Mouse (Mus musculus) neural tube, embryonic 13.5 days (tissue): Measurements from ENCODE around the gene H3f3b. TPM values are rescaled to one million over a fixed set of nuclear protein-coding genes. Genes with fewer than 3 reads are reported as not detected.

Experiments used
- ATAC-seq: fragments of 200-750 bp; cut with Nextera tagmentation; 2 replicates; pipeline ENCODE4 v1.8.0; 2017; ENCODE audit warnings: low read depth, mild to moderate bottlenecking, moderate TSS enrichment, moderate library complexity
- H3K27ac ChIP-seq: fragments of 300-500 bp; sonication (generic); replicated peaks from 2 replicates; pipeline ENCODE4 v1.5.1; 2015; ENCODE audit warnings: moderate library complexity, mild to moderate bottlenecking, inconsistent platforms
- H3K27me3 ChIP-seq: fragments of 300-500 bp; sonication (generic); 2 replicates; pipeline ENCODE4 v1.6.1; 2015; ENCODE audit warnings: mild to moderate bottlenecking, inconsistent platforms
- H3K36me3 ChIP-seq: fragments of 300-500 bp; sonication (generic); 2 replicates; pipeline ENCODE4 v1.6.1; 2015; ENCODE audit warnings: mild to moderate bottlenecking, inconsistent platforms
- H3K4me1 ChIP-seq: fragments of 300-500 bp; sonication (generic); replicated peaks from 2 replicates; pipeline ENCODE4 v1.6.1; 2015; ENCODE audit warnings: inconsistent platforms
- H3K4me2 ChIP-seq: fragments of 300-500 bp; sonication (generic); 2 replicates; pipeline ENCODE4 v1.6.1; 2015; ENCODE audit warnings: inconsistent platforms, mild to moderate bottlenecking, moderate library complexity
- H3K4me3 ChIP-seq: fragments of 300-500 bp; sonication (generic); 2 replicates; pipeline ENCODE4 v1.5.1; 2015; ENCODE audit warnings: mild to moderate bottlenecking, inconsistent platforms
- H3K9ac ChIP-seq: fragments of 300-500 bp; sonication (generic); 2 replicates; pipeline ENCODE4 v1.6.1; 2015; ENCODE audit warnings: moderate library complexity, mild to moderate bottlenecking, inconsistent platforms
- H3K9me3 ChIP-seq: fragments of 300-500 bp; sonication (generic); 2 replicates; pipeline ENCODE4 v1.6.1; 2016; ENCODE audit warnings: inconsistent platforms
- WGBS: fragments of 180-500 bp; shearing (Covaris S2); methylation state at CpG from one replicate; pipeline ENCODE4 v1.1.7; 2015; 5-methylcytosine and 5-hydroxymethylcytosine counted together
- polyA plus RNA-seq: library from polyadenylated mRNA; unstranded; fragments of >200 nt; fragmentation: Nextera tagmentation; extraction: Ambion mirVana; gene quantifications from 2 replicates; pipeline ENCODE4 v1.2.1, GENCODE M21; 2015

H3f3b gene
- polyA plus RNA-seq, 1 experiment from 2014 or later = 2,165 TPM

DNA sequence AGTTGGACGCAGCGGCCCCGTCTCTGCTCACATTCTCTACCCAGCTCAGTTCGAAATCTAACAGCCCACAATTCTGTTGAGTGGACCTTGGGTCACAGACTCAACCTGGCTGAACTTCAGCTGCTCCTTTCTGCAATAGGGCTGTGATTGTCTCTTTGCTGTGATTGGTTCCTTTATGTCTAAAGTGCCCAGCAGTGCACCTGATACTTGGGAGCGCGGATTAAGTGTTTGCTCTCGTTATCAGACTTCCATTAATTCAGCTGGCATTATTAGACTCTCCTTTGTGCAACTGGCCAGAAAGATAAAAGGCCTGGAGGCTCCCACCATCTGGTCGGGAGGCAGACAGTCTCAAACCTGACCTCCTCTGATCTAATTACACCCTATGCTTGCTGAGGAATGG, 12.9 kb downstream of the H3f3b start:
- WGBS = 61% methylated on average over 8 of the region's 8 CpGs
- no peak for ATAC-seq
- Histone ChIP-seq H3K27ac (no peak overlapping the region), H3K36me3 (no peaks in the 10 kb centered on the region), H3K4me1 (peaks cover 19% of the 10 kb centered on the region), H3K4me2 (no peak overlapping the region), H3K9me3 (no peaks in the 10 kb centered on the region), H3K27me3 (no peaks in the 10 kb centered on the region), H3K4me3 (no peak overlapping the region), H3K9ac (no peak overlapping the region)

DNA sequence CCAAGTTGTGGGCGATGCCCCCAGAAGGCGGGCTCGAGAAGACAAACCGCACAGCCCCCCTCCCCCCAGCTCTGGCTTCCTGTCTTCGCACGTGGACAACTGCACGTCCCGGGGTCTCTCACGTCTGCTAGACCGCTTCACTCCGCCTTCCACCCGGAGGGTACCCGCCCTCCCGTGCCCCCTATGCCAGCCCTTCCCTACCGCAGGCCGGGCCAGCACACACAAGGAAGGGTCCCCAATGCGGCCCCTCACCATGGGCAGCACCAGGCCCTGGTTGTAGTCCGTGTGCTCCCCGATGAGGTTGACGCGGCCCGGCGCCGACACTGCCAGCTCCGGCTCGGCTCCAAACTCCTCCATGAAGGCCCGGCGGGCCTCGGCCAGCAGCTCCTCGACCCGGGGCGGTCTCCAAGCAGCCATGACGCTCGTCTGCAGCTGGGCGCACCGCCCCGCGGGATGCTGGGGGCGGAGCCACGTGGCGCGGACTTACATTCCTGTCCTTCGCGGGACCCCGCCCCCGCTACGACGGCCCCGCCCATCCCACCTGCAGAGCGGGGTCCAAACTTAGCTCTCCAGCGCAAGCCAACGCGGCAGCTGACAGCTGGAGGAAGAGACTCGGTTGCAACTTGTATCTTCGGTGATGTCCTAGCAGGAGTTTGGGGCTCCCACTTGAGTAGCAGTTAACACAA, 15.4 kb downstream of the H3f3b start, which contains the start of gene Galk1:
Gene Galk1 (minus strand): TSS at position 458 of the 686 bp plus-strand sequence.
- Histone ChIP-seq H3K27ac (peak within 1 kb of the TSS; percentile 85), H3K36me3 (peaks cover 11% of the 10 kb centered on the region; the same call in 1 of the 2 replicates), H3K27me3 (no peaks in the 10 kb centered on the region), H3K4me1 (peaks cover 19% of the 10 kb centered on the region), H3K4me3 (peak within 1 kb of the TSS; percentile 60), H3K9me3 (no peaks in the 10 kb centered on the region), H3K4me2 (peak within 1 kb of the TSS; percentile 85), H3K9ac (peak within 1 kb of the TSS; percentile 87)
- WGBS = under 1% methylated on average over 55 of the region's 55 CpGs
- peak; percentile 83 for ATAC-seq

DNA sequence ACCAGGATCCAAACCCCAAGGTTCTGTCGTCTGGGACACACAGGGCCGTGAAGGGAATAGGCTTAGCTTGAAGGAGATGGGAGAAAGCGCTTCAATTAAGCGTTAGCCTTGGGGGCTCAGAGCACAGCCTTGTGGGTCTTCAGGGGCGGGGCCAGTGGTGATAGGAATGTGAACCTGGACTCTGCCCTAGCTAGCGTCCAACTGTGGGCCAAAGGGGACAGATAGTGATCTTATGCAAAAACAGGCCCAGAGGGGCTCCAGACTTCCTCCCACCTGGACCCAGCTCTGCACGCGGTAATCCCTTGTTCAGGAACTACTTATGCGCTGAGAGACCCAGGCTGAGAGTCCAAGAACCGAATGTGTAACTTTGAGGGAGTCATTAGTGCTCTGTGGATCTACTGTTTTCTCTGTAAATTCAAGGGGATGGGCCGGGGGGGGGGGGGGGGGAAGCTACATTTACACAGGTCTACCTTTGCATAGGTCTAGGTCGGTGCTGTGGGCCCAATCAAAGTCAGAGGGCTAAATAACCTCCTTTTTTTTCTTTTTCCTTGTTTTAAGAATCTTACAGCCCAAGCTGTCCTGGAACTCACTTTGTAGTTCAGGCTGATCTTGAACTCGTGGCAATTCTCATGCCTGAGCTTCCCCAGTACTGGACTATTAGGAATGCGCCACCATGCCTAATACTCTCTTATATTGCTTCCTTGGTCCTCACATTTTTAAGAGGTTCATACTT, 16.1 kb downstream of the H3f3b start:
- no peaks in the 10 kb centered on the region for H3K27me3 ChIP-seq
- peaks cover 19% of the 10 kb centered on the region for H3K4me1 ChIP-seq
- H3K27ac ChIP-seq = peak overlapping the region; percentile 85

DNA sequence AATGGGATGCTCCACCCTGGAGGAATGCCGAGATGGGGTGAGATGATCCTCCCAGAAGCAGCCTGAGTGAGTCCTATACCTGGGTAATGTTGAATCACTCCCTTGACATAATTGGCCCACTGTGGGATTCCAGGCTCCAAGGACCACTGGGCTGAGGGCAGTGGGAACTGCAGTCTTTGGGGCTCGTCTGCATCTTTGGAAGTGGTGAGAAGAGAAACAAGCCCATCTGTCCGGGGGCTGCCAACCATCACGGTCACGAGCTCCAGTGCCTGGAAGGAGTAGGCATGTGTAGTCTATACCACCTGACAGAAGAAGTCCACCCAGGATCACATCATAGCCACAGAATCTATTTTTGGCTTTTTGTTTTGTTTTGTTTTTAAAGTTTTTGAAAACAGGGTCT, 16.8 kb downstream of the H3f3b start:
- ATAC-seq = no peak
- Histone ChIP-seq H3K36me3 (peaks cover 14% of the 10 kb centered on the region; the same call in 1 of the 2 replicates), H3K9me3 (no peaks in the 10 kb centered on the region), H3K27ac (no peak overlapping the region), H3K4me3 (no peak overlapping the region), H3K9ac (no peak overlapping the region), H3K4me2 (no peak overlapping the region), H3K27me3 (no peaks in the 10 kb centered on the region), H3K4me1 (peaks cover 21% of the 10 kb centered on the region)
- WGBS = 88% methylated on average over 5 of the region's 5 CpGs

More for the DNA sequence above, 16.1 kb downstream of the H3f3b start:
- ATAC-seq = no peak; the same call in 1 of the 2 replicates
- H3K4me2 ChIP-seq = peak overlapping the region; percentile 85
- peaks cover 14% of the 10 kb centered on the region; the same call in 1 of the 2 replicates for H3K36me3 ChIP-seq
- H3K9ac ChIP-seq = peak overlapping the region; percentile 87
- peak overlapping the region; percentile 60 for H3K4me3 ChIP-seq
- H3K9me3 ChIP-seq = no peaks in the 10 kb centered on the region
- WGBS = 27% methylated on average over 14 of the region's 14 CpGs

- WGBS = 91% methylated on average over 8 of the region's 8 CpGs
- Histone ChIP-seq H3K27ac (no peak overlapping the region), H3K36me3 (peaks cover 14% of the 10 kb centered on the region; the same call in 1 of the 2 replicates), H3K9me3 (no peaks in the 10 kb centered on the region), H3K9ac (no peak overlapping the region), H3K4me1 (peaks cover 29% of the 10 kb centered on the region), H3K4me2 (no peak overlapping the region), H3K27me3 (no peaks in the 10 kb centered on the region), H3K4me3 (no peak overlapping the region)
- ATAC-seq = no peak
Observed at GRCm38 (mm10) chr11:116010146-116010545, 17.6 kb downstream of the H3f3b start.

DNA sequence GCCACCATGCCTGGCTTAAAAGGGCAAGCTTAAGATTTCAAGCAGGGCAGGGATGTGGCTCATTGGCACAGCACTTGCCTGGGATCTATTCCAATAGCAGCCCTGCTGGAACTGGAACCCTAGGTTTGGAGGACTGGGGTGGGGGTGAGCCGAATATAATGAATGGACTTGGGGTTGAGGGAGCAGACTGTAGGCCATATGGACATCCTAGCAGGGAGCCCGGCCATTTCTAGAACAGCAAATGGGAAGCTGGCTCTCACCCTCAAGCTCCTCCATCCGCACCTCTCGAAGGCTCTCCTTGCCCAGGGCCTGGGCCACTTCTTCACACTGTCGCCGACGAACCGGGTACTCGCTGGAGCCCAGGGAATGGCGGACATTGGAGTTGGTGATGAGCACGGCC, 18.1 kb downstream of the H3f3b start:
- H3K4me2 ChIP-seq = no peak overlapping the region
- H3K27me3 ChIP-seq = no peaks in the 10 kb centered on the region
- no peak overlapping the region for H3K27ac ChIP-seq
- ATAC-seq = no peak
- no peak overlapping the region for H3K4me3 ChIP-seq
- no peak overlapping the region for H3K9ac ChIP-seq
- peaks cover 14% of the 10 kb centered on the region; the same call in 1 of the 2 replicates for H3K36me3 ChIP-seq
- H3K4me1 ChIP-seq = peaks cover 34% of the 10 kb centered on the region
- 91% methylated on average over 11 of the region's 11 CpGs for WGBS
- H3K9me3 ChIP-seq = no peaks in the 10 kb centered on the region

DNA sequence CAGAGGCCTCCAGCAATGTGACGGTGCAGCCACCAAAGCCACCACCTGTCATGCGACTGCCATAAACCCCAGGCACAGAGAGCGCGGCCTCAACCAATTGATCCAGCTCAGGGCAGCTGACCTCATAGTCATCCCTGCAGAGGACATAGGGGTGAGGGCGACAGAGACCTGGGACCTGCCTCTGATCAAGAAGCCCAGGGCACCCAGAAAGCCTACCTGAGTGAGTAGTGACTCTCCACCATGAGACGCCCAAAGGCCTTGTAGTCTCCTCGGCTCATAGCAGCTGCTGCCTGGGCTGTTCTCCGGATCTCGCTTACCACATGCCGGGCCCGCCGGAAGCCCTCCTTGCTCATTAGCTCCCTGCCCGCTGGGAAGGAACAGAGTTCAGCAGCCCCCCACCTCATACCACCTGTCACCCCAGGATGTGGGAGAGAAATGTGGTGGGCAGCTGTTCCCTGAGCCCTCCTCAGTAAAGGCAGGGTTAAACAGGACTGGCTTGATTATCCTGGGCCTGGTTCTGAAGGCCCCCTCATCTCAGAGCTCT, 18.9 kb downstream of the H3f3b start:
- H3K9me3 ChIP-seq = no peaks in the 10 kb centered on the region
- peaks cover 37% of the 10 kb centered on the region for H3K4me1 ChIP-seq
- no peak overlapping the region for H3K4me2 ChIP-seq
- no peak overlapping the region for H3K4me3 ChIP-seq
- no peak for ATAC-seq
- 87% methylated on average over 13 of the region's 13 CpGs for WGBS
- no peak overlapping the region for H3K9ac ChIP-seq
- H3K27ac ChIP-seq = no peak overlapping the region
- H3K27me3 ChIP-seq = no peaks in the 10 kb centered on the region
- H3K36me3 ChIP-seq = peaks cover 14% of the 10 kb centered on the region; the same call in 1 of the 2 replicates

- no peaks in the 10 kb centered on the region for H3K27me3 ChIP-seq
- 90% methylated on average over 11 of the region's 11 CpGs for WGBS
- H3K4me2 ChIP-seq = no peak overlapping the region
- H3K4me3 ChIP-seq = no peak overlapping the region
- peaks cover 37% of the 10 kb centered on the region for H3K4me1 ChIP-seq
- H3K36me3 ChIP-seq = peaks cover 14% of the 10 kb centered on the region; the same call in 1 of the 2 replicates
- no peak for ATAC-seq
- H3K9ac ChIP-seq = no peak overlapping the region
- H3K9me3 ChIP-seq = no peaks in the 10 kb centered on the region
- H3K27ac ChIP-seq = no peak overlapping the region
Observed at GRCm38 (mm10) chr11:116008411-116008810, 19.4 kb downstream of the H3f3b start.

- Histone ChIP-seq H3K4me1 (peaks cover 28% of the 10 kb centered on the region), H3K27me3 (no peaks in the 10 kb centered on the region), H3K4me3 (no peak overlapping the region), H3K4me2 (no peak overlapping the region), H3K9ac (no peak overlapping the region; the same call in 1 of the 2 replicates), H3K36me3 (peaks cover 14% of the 10 kb centered on the region; the same call in 1 of the 2 replicates), H3K9me3 (no peaks in the 10 kb centered on the region), H3K27ac (no peak overlapping the region)
- WGBS = 91% methylated on average over 28 of the region's 28 CpGs
- no peak for ATAC-seq
Observed at GRCm38 (mm10) chr11:116007095-116007850, 20.5 kb downstream of the H3f3b start.

DNA sequence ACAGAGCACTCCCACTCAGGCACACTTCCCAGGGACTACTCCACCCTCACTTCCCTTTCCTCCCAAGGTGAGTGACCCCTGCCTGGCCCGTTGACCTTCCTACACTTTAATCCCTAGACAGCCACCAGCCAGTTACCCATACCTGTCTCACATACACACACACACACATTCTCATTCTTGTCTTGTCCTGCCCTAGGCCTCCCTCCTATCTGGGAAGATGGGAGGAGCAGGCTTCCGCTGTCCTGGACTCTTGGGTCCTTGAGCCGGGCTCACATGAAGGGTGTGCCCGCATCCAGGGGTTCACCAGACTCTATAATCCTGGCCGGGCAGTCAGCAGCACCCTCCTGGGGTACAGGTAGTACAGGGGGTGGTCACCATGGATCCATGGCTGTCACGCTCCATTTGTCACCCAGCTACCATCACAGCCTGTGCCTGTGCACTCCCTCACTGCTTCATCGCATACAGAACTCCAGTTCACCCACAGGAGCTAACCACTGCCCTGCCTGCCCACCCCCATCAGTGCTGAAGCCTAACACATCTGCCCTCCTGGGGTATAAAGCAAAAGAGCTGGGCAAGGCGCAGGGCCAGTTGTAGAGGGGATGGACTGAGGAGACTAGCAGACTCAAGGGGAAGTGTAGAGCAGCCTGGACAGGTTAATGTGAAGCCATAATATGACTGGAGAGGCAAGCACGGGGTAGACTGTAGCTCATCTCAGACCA, 21.9 kb downstream of the H3f3b start:
- peak overlapping the region; percentile 64; the same call in 1 of the 2 replicates for H3K9ac ChIP-seq
- H3K9me3 ChIP-seq = no peaks in the 10 kb centered on the region
- H3K4me2 ChIP-seq = peak overlapping the region; percentile 59
- no peaks in the 10 kb centered on the region for H3K27me3 ChIP-seq
- H3K4me1 ChIP-seq = peaks cover 17% of the 10 kb centered on the region
- WGBS = 71% methylated on average over 9 of the region's 9 CpGs
- H3K36me3 ChIP-seq = peaks cover 14% of the 10 kb centered on the region; the same call in 1 of the 2 replicates
- H3K27ac ChIP-seq = no peak overlapping the region
- ATAC-seq = peak; percentile 5; the same call in 1 of the 2 replicates
- H3K4me3 ChIP-seq = no peak overlapping the region
